Mouse (Mus musculus): ENCODE results near the gene Cgas. TPM values are rescaled to one million over a fixed set of nuclear protein-coding genes. Genes with fewer than 3 reads are reported as not detected.
"Not testable (repeated sequence)": the region's sequence is repeated elsewhere in the genome, so short reads cannot be mapped to it uniquely, and the experiment has no call there.

Gene Cgas
- polyA plus RNA-seq, 1 experiment from 2014 or later, result 1.7 TPM

DNA sequence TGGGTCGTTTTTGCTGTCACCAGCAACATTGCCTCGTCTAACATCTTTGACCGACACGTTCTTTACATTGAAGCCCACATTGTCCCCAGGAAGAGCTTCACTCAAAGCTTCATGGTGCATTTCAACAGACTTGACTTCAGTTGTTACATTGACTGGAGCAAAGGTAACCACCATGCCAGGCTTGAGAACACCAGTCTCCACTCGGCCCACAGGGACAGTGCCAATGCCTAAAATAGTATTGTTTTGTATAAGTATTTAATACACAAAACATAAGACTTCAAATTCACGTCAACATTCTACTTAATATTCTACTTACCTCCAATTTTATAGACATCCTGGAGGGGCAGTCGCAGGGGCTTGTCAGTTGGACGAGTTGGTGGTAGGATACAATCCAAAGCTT lies 36.3 kb upstream of the Cgas start:
- not testable (repeated sequence) for H3K27ac ChIP-seq; ATAC-seq (ENCODE audit: insufficient number of reproducible peaks, insufficient read depth, low FRiP score, low TSS enrichment, low read depth); H3K27me3 ChIP-seq; H3K9me3 ChIP-seq
- Histone ChIP-seq H3K4me1 (peaks cover 14% of the 10 kb centered on the region), H3K9ac (peak overlapping the region; percentile 100), H3K36me3 (peaks cover 42% of the 10 kb centered on the region), H3K4me3 (peak overlapping the region; percentile 93), H3K4me2 (peak overlapping the region; percentile 65)
- WGBS, result 27% methylated on average over 8 of the region's 8 CpGs

DNA sequence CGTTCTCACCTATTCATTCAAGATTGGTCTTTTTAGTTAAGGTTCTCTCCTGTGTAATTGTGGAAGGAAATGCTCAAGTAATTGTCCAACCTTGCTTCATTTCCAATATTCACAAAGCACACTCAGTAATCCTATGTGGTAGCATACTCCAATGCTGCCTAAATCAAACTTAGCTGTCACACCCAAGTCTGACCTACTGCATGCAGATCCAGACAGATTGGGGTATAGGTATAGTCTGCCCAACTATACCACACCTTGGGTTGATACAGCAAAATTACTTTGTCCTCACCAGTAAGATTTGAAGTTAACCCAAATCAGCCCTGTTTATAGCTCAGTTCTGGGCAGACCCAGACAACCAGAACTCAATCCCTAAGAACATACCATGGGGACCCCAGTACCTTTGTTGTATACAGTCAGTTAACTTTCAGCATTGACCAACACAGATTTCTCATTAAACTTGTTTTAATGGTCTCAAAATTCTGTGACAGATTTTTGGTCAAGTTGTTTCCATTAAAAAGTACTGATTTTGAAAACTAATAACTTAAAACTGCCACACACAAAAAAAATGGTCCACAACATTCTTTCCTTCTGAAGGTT lies 35.1 kb upstream of the Cgas start:
- H3K27me3 ChIP-seq; H3K27ac ChIP-seq; H3K9me3 ChIP-seq; H3K9ac ChIP-seq; ATAC-seq (ENCODE audit: insufficient number of reproducible peaks, insufficient read depth, low FRiP score, low TSS enrichment, low read depth): not testable (repeated sequence)
- H3K4me2 ChIP-seq, result peak overlapping the region; percentile 21
- peak overlapping the region; percentile 4; the same call in 1 of the 2 replicates for H3K4me3 ChIP-seq
- H3K36me3 ChIP-seq, result peaks cover 48% of the 10 kb centered on the region
- H3K4me1 ChIP-seq, result peaks cover 14% of the 10 kb centered on the region
- 53% methylated on average over 1 of the region's 1 CpGs for WGBS

DNA sequence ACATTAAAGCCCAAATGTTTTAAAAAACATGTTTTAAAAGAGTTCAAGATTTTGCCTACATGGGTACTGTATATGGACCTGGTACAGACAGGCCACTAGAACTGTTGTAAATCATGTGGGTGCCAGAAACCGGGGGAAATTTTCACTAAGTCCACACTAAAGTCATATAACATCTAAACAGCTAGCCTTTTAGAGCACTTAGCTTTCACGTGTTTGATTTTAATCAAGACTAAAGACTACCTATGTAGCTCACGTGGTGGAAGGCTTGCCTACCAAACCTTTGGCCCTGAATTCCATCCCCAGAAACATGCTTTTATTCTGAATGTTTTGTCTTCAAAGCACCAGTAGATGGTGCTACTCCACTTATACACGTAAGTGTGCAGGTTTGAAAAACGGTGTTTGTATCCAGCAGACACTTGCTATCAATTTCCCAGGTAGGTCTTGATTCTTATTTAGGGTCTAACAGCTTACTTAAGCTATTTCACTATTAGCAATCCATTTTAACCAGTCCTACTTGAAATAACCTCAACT lies 34.0 kb upstream of the Cgas start:
- peak overlapping the region; percentile 5; the same call in 1 of the 2 replicates for H3K27ac ChIP-seq

DNA sequence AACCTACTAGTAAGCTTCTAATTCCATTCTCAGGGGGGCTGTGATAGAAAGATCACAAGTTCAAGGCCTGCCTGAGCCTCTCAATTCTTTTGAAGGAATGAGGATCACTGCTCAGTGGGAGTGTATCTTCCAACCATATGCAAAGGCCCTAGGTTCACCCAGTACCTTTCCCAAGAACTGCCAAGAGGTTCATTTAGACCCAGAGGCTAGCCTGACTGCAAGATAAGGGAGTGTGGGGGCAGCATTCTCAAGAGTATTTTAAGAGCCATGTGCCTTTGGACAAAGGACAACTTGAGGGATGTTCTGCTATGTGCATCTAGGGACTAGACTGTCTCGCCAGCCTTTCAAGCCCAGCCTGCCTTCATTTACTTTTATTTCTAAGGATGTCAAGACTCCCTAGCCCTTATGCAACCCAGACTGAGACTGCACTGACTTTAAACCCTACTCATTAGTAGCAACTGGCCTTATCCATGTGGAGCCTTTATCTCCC lies 33.5 kb upstream of the Cgas start:
- H3K9ac ChIP-seq, result no peak overlapping the region
- 28% methylated on average over 1 of the region's 1 CpGs for WGBS
- H3K27me3 ChIP-seq, result no peaks in the 10 kb centered on the region
- peaks cover 53% of the 10 kb centered on the region for H3K36me3 ChIP-seq
- H3K4me3 ChIP-seq, result no peak overlapping the region
- H3K27ac ChIP-seq, result peak overlapping the region; percentile 5; the same call in 1 of the 2 replicates
- H3K4me1 ChIP-seq, result peaks cover 10% of the 10 kb centered on the region
- H3K4me2 ChIP-seq, result no peak overlapping the region
- no peaks in the 10 kb centered on the region for H3K9me3 ChIP-seq
- ATAC-seq (ENCODE audit: insufficient number of reproducible peaks, insufficient read depth, low FRiP score, low TSS enrichment, low read depth), result no peak

More for the DNA sequence above, 34.0 kb upstream of the Cgas start:
- Histone ChIP-seq H3K4me2 (no peak overlapping the region), H3K27me3 (no peaks in the 10 kb centered on the region), H3K4me3 (no peak overlapping the region), H3K4me1 (peaks cover 10% of the 10 kb centered on the region), H3K36me3 (peaks cover 53% of the 10 kb centered on the region), H3K9me3 (no peaks in the 10 kb centered on the region), H3K9ac (no peak overlapping the region)
- no peak for ATAC-seq (ENCODE audit: insufficient number of reproducible peaks, insufficient read depth, low FRiP score, low TSS enrichment, low read depth)
- WGBS, result 7% methylated on average over 5 of the region's 5 CpGs

DNA sequence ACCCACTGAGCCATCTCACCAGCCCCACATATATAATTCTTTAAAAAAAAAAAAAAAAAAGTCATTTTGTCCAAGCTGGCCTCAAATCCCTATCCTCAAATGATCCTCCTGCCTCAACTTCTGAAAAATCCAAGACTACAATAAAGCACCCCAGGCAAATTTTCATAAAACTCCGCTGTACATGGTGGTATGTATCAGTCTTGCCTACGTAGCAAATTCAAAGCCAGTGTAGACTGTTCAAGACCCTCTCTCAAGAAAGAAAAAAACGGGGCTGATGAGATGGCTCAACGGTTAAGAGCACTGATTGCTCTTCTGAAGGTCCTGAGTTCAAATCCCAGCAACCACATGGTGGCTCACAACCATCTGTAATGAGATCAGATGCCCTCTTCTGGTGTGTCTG lies 32.8 kb upstream of the Cgas start:
- 82% methylated on average over 4 of the region's 4 CpGs for WGBS
- ATAC-seq (ENCODE audit: insufficient number of reproducible peaks, insufficient read depth, low FRiP score, low TSS enrichment, low read depth), result no peak

DNA sequence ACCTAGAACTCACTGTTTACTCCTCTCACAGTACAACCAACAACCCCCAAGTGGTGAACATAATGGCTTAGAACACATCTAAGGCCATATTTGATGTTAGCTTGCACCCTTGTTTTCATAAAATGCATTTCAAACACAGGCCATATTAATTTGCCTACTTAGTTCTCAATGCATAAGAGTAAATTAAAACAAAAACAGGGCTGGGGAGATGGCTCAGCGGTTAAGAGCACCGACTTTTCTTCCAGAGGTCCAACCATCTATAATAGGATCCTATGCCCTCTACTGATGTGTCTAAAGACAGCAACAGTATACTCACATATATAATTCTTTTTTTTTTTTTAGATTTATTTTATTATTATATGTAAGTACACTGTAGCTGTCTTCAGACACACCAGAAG lies 32.3 kb upstream of the Cgas start:
- Histone ChIP-seq H3K36me3 (peaks cover 58% of the 10 kb centered on the region), H3K9ac (no peak overlapping the region), H3K9me3 (no peaks in the 10 kb centered on the region), H3K27me3 (no peaks in the 10 kb centered on the region), H3K4me2 (no peak overlapping the region), H3K4me3 (no peak overlapping the region), H3K27ac (no peak overlapping the region), H3K4me1 (peaks cover 10% of the 10 kb centered on the region)
- no peak for ATAC-seq (ENCODE audit: insufficient number of reproducible peaks, insufficient read depth, low FRiP score, low TSS enrichment, low read depth)
- WGBS, result 92% methylated on average over 2 of the region's 2 CpGs

More for the DNA sequence above, 32.8 kb upstream of the Cgas start:
- H3K4me1 ChIP-seq, result peaks cover 10% of the 10 kb centered on the region
- H3K4me2 ChIP-seq, result no peak overlapping the region
- no peaks in the 10 kb centered on the region for H3K27me3 ChIP-seq
- H3K4me3 ChIP-seq, result no peak overlapping the region
- H3K9me3 ChIP-seq, result no peaks in the 10 kb centered on the region
- no peak overlapping the region for H3K9ac ChIP-seq
- H3K36me3 ChIP-seq, result peaks cover 58% of the 10 kb centered on the region
- H3K27ac ChIP-seq, result no peak overlapping the region

DNA sequence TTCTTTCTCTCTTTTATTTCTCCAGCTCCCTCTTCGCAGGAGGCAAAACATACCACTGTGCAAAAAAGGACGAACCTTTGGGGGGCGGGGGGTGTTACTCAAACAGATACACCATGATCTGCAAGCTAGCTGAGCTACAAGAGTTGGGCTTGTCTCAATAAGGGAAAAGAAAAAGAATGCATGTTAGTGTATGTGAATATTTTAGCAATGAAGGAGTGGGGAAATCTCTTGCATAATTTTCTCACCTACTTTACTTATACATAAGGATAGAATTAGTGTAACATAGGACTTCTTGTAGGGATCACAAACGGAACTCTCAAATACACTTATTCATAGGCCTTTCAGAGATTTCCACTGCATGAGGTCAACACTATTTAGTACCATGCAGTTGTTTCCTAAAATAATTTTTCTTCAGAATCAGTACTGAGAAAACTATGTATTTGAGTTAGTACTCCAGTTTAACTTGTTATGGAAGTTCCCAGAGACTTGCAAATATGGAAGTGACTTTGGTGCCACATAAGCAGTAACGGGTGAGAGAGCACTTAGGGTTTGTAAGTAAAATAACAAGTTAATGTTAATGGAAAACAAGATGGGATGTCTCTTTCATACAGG lies 31.8 kb upstream of the Cgas start:
- Histone ChIP-seq H3K27me3 (no peaks in the 10 kb centered on the region), H3K4me3 (no peak overlapping the region), H3K9ac (no peak overlapping the region), H3K27ac (no peak overlapping the region), H3K4me1 (peaks cover 10% of the 10 kb centered on the region), H3K36me3 (peaks cover 58% of the 10 kb centered on the region), H3K9me3 (no peaks in the 10 kb centered on the region), H3K4me2 (no peak overlapping the region)
- ATAC-seq (ENCODE audit: insufficient number of reproducible peaks, insufficient read depth, low FRiP score, low TSS enrichment, low read depth), result no peak
- 87% methylated on average over 5 of the region's 5 CpGs for WGBS

DNA sequence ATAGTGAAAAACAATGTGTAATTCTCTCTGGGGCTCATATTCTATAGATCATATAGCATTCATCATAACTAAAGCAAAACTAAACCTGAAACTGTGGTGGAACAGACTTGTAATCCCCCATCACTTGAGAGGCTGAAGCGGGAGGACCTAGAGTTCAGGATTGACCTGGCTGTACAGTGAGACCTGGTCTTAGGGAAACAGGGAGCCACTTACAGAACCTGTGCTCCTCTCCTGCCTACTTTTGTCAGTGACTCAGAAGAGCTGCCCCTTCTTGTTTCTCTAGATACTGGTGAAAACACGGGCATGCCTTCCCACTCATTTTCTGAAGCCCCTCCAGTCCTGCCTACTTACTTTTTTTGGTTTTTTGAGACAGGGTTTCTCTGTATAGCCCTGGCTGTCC lies 31.2 kb upstream of the Cgas start:
- H3K27me3 ChIP-seq, result no peaks in the 10 kb centered on the region
- no peak overlapping the region for H3K4me3 ChIP-seq
- no peaks in the 10 kb centered on the region for H3K9me3 ChIP-seq
- WGBS, result 74% methylated on average over 2 of the region's 2 CpGs
- peaks cover 59% of the 10 kb centered on the region for H3K36me3 ChIP-seq
- ATAC-seq (ENCODE audit: insufficient number of reproducible peaks, insufficient read depth, low FRiP score, low TSS enrichment, low read depth), result no peak
- no peak overlapping the region for H3K27ac ChIP-seq
- peaks cover 6% of the 10 kb centered on the region for H3K4me1 ChIP-seq
- no peak overlapping the region for H3K9ac ChIP-seq
- H3K4me2 ChIP-seq, result no peak overlapping the region

DNA sequence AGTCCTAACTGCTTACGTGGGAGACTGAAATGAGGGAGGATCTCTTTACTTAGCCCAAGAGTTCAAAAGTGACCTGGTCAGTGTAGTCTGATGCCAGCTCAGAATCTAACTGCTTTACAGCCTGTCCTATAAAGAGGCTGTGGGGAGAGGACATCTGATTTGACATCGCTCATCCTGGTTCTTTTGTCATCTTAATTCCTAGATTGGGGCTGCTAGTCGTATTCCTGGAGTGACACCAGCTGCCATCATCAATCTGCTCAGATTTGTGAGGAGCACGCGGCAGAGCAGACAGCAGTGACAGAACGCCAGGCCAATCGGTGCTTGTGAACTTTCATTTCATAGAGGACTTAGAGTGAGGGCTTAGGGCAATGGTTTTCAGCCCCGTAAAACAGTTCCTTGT lies 30.6 kb upstream of the Cgas start:
- ATAC-seq (ENCODE audit: insufficient number of reproducible peaks, insufficient read depth, low FRiP score, low TSS enrichment, low read depth), result no peak
- peaks cover 59% of the 10 kb centered on the region for H3K36me3 ChIP-seq

DNA sequence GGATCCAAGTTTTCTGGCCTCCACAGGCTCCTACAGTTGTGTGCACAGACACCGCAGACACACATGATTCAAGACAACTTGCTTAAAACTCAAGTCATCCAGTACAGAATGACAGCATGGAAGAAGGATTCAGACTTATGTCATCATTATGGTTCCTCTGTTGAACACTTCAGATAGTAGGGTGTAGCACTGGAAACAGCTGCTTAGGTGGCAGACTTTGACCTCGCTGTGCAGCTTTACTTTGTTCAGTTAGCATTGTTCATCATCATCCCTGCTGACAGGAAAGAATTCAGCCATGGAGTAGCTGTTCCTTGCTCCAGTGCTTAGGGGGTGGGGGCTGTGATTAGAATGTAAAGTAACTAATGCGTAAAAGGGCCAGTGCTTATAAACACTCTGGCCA lies 22.7 kb upstream of the Cgas start:
- H3K9me3 ChIP-seq, result no peaks in the 10 kb centered on the region
- no peak overlapping the region for H3K27ac ChIP-seq
- H3K4me1 ChIP-seq, result no peaks in the 10 kb centered on the region
- peaks cover 85% of the 10 kb centered on the region for H3K36me3 ChIP-seq
- WGBS, result 93% methylated on average over 3 of the region's 3 CpGs
- H3K27me3 ChIP-seq, result no peaks in the 10 kb centered on the region
- ATAC-seq (ENCODE audit: insufficient number of reproducible peaks, insufficient read depth, low FRiP score, low TSS enrichment, low read depth), result no peak
- H3K4me3 ChIP-seq, result no peak overlapping the region
- no peak overlapping the region for H3K4me2 ChIP-seq
- H3K9ac ChIP-seq, result no peak overlapping the region

More for the DNA sequence above, 30.6 kb upstream of the Cgas start:
- Histone ChIP-seq H3K27ac (no peak overlapping the region), H3K9me3 (no peaks in the 10 kb centered on the region), H3K27me3 (no peaks in the 10 kb centered on the region), H3K9ac (no peak overlapping the region), H3K4me1 (no peaks in the 10 kb centered on the region), H3K4me3 (no peak overlapping the region), H3K4me2 (no peak overlapping the region)
- 85% methylated on average over 8 of the region's 8 CpGs for WGBS

DNA sequence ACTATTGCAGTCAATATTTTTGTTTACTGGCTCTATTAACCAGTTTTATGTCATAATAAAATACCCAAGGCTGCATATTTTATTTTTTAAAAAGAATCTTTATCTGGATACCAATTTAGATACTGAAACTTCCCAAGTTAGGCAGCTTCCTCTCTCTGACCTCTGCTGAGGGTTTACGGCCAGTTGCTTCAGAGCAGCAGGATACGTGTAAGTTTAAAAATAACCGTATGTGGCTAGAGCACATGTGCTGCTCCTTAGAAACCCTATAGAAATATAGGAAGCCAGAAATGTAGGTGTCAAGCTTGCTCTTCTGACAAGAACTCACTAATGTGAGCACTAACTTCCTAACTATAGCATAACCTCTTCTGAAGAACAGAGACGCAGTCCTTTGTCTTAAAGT lies 20.3 kb upstream of the Cgas start:
- H3K9ac ChIP-seq, result no peak overlapping the region
- ATAC-seq (ENCODE audit: insufficient number of reproducible peaks, insufficient read depth, low FRiP score, low TSS enrichment, low read depth), result no peak

DNA sequence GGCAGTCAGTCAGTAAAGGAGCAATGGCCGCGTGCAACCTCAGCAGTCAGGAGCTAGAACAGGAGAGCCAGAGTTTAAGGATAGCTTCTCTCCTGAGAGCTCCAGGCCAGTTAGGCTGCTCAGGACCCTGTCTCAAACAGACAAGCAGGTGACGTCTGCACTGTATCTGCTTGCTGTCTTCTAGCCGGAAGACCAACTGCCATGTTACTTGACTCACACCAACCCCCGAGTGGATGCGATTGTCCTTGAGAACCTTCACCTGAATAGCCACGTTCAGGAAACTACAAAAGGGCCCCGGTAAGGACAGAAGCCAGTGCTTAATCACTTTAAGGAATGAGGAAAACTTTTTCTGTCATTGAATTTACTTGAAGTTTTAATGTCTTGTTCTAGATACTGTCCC lies 14.0 kb upstream of the Cgas start:
- Histone ChIP-seq H3K27ac (no peak overlapping the region), H3K27me3 (no peaks in the 10 kb centered on the region), H3K9me3 (no peaks in the 10 kb centered on the region), H3K36me3 (peaks cover 78% of the 10 kb centered on the region), H3K4me1 (no peaks in the 10 kb centered on the region), H3K4me2 (no peak overlapping the region), H3K9ac (no peak overlapping the region), H3K4me3 (no peak overlapping the region)
- no peak for ATAC-seq (ENCODE audit: insufficient number of reproducible peaks, insufficient read depth, low FRiP score, low TSS enrichment, low read depth)
- 90% methylated on average over 8 of the region's 8 CpGs for WGBS

More for the DNA sequence above, 20.3 kb upstream of the Cgas start:
- Histone ChIP-seq H3K36me3 (peaks cover 84% of the 10 kb centered on the region), H3K9me3 (no peaks in the 10 kb centered on the region), H3K27ac (no peak overlapping the region), H3K4me2 (no peak overlapping the region), H3K27me3 (no peaks in the 10 kb centered on the region), H3K4me1 (no peaks in the 10 kb centered on the region), H3K4me3 (no peak overlapping the region)
- 92% methylated on average over 4 of the region's 4 CpGs for WGBS
